Mouse (Mus musculus) urinary bladder, postnatal 10 days (tissue): ENCODE measurements around the gene B3gnt3.
"Not testable (repeated sequence)": the region's sequence is repeated elsewhere in the genome, so short reads cannot be mapped to it uniquely, and the experiment has no call there.

Experiments used
- DNase-seq: peaks from one replicate; pipeline ENCODE4 v3.0.0; 2022; ENCODE audit warnings: low spot score

Gene B3gnt3

GRCm38 (mm10) chr8:71701414-71702086 lies at the start of gene B3gnt3:
TSS of gene B3gnt3 (minus strand) at chr8:71701789.
- no peak for DNase-seq

- not testable (repeated sequence) for DNase-seq
Observed at GRCm38 (mm10) chr8:71749321-71750075, 47.9 kb upstream of the B3gnt3 start.

GRCm38 (mm10) chr8:71747082-71747481 lies 45.5 kb upstream of the B3gnt3 start:
- DNase-seq, result not testable (repeated sequence)

GRCm38 (mm10) chr8:71745322-71745721 lies 43.7 kb upstream of the B3gnt3 start:
- no peak for DNase-seq

GRCm38 (mm10) chr8:71742783-71743182 lies 41.2 kb upstream of the B3gnt3 start:
- no peak for DNase-seq

- no peak for DNase-seq
Observed at GRCm38 (mm10) chr8:71741687-71742114, 40.1 kb upstream of the B3gnt3 start.

GRCm38 (mm10) chr8:71741226-71741625 lies 39.6 kb upstream of the B3gnt3 start:
- DNase-seq, result no peak

- DNase-seq, result not testable (repeated sequence)
Observed at GRCm38 (mm10) chr8:71738316-71738715, 36.7 kb upstream of the B3gnt3 start.

GRCm38 (mm10) chr8:71731652-71732230 lies 30.2 kb upstream of the B3gnt3 start:
- DNase-seq, result no peak

- no peak for DNase-seq
Observed at GRCm38 (mm10) chr8:71728826-71729620, 27.4 kb upstream of the B3gnt3 start.

- DNase-seq, result no peak
Observed at GRCm38 (mm10) chr8:71728240-71728785, 26.7 kb upstream of the B3gnt3 start.

- DNase-seq, result no peak
Observed at GRCm38 (mm10) chr8:71725122-71725924, 23.7 kb upstream of the B3gnt3 start, which contains the start of gene Fcho1. TSS of gene Fcho1 (minus strand) at chr8:71725716.

GRCm38 (mm10) chr8:71724389-71724788 lies 22.8 kb upstream of the B3gnt3 start:
- DNase-seq, result no peak

GRCm38 (mm10) chr8:71723047-71723551 lies 21.5 kb upstream of the B3gnt3 start:
- DNase-seq, result no peak

GRCm38 (mm10) chr8:71719928-71720457 lies 18.4 kb upstream of the B3gnt3 start:
- no peak for DNase-seq

GRCm38 (mm10) chr8:71719218-71719617 lies 17.6 kb upstream of the B3gnt3 start:
- peak; percentile 7 for DNase-seq

GRCm38 (mm10) chr8:71718252-71718651 lies 16.7 kb upstream of the B3gnt3 start:
- no peak for DNase-seq

- DNase-seq, result no peak
Observed at GRCm38 (mm10) chr8:71717096-71717495, 15.5 kb upstream of the B3gnt3 start.

GRCm38 (mm10) chr8:71716561-71717053 lies 15.0 kb upstream of the B3gnt3 start:
- no peak for DNase-seq

- DNase-seq, result no peak
Observed at GRCm38 (mm10) chr8:71715531-71715930, 13.9 kb upstream of the B3gnt3 start.
